Mouse (Mus musculus): ENCODE measurements at regions not wholly inside any gene's neighbourhood (a gene's known extent, or its start where the extent isn't known, plus 50 kb on each side); places are given as distances from the start of the nearest gene placed in this dataset.

GRCm38 (mm10) chr5:111510879-111511231, 93.7 kb downstream of the Mn1 start:
- TF ChIP-seq CTCF (IDR thresholded peaks at IDR 0.05) = no peak
- no peak for TF ChIP-seq POLR2A (IDR thresholded peaks at IDR 0.05; ENCODE audit: insufficient read depth, low read depth, low read length)
- TF ChIP-seq EP300 (IDR thresholded peaks at IDR 0.05; ENCODE audit: insufficient read depth, low read depth, low read length) = no peak
